Mouse (Mus musculus) kidney, adult 2 months (tissue): ENCODE data around the gene Tshz2.

Experiments used
- CTCF ChIP-seq: fragments of 200-500 bp; conservative IDR thresholded peaks from 2 replicates; pipeline ENCODE4 v1.5.1; 2011; ENCODE audit warnings: low read depth, mild to moderate bottlenecking, control low read depth, low read length, moderate library complexity, mixed read lengths; ENCODE audit not compliant: insufficient read depth, insufficient read length
- POLR2A ChIP-seq: fragments of 200-500 bp; IDR thresholded peaks from one replicate; pipeline ENCODE4 v1.6.1; 2011; ENCODE audit warnings: low read depth, low read length, control low read depth

- no peak for TF ChIP-seq POLR2A
- no peak for TF ChIP-seq CTCF
Observed at GRCm38 (mm10) chr2:170025896-170026295, 393.1 kb downstream of the Tshz2 start.
